Mouse (Mus musculus): ENCODE measurements around the gene F10.
"Not testable (repeated sequence)": the region's sequence is repeated elsewhere in the genome, so short reads cannot be mapped to it uniquely, and the experiment has no call there.

F10 gene

DNA sequence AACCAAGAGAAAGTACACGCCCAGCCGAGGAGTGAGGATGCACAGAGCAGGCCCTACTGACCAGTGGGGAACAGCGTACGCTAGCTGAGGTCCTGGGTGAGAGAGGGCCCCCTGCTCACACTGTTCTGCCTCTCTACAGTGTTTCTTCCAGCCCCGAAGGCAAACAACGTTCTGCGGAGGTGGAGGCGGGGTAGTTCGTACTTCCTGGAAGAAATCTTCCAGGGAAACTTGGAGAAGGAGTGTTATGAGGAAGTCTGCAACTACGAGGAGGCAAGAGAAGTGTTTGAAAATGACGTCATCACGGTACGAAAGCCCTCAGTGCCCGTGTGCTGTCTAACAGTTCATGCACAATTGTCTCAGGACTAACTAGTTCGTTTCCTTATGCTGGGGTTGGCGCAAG lies 26.0 kb downstream of the F10 start:
- no peak for DNase-seq

GRCm38 (mm10) chr8:13073255-13073654 lies 36.1 kb downstream of the F10 start:
- no peak for DNase-seq

GRCm38 (mm10) chr8:13075044-13075443 lies 37.9 kb downstream of the F10 start:
- no peak for DNase-seq

GRCm38 (mm10) chr8:13075579-13075978 lies 38.5 kb downstream of the F10 start:
- not testable (repeated sequence) for DNase-seq

GRCm38 (mm10) chr8:13077542-13077941 lies 40.4 kb downstream of the F10 start:
- no peak for DNase-seq

DNA sequence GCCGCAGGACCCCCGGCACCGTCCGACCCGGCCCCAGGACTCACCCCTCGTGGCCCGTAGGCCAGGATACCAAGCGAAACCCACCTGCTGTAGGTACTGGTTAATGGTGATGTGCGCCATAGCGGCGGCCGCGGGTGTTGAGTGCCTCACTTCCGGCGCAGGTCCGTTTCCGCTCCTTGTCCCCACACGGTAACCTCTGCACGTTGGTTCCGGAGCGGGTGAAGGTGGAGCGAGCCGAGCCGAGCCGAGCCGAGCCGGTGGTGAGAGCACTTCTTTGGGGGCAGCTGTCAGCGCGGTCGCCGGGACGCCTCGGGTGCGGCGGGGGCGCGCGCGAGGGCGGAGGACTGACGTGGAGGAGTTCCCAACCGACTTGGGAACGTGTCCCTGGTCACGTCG lies 67.6 kb downstream of the F10 start:
- DNase-seq = peak; percentile 89

- peak; percentile 96 for DNase-seq
These were observed 68.2 kb downstream of the F10 start, which contains the start of the genes Pcid2 and Cul4a for GRCm38 (mm10) chr8:13105087-13105881. Pcid2 (minus strand) TSS chr8:13105459. Cul4a (plus strand) TSS chr8:13105621.

GRCm38 (mm10) chr8:13105908-13106551 lies 68.9 kb downstream of the F10 start:
- DNase-seq = no peak
